Mouse (Mus musculus) E14TG2a.4 (cell line): ENCODE results near the gene Polr2h.
A peak's percentile ranks its signal among the peaks of the same experiment; 100 is the strongest.

Experiments used
- H3K27me3 ChIP-seq: 2 replicates; pipeline ENCODE4 v1.6.1; 2014; ENCODE audit warnings: low read length, control low read depth; ENCODE audit not compliant: insufficient read depth
- H3K36me3 ChIP-seq: 2 replicates; pipeline ENCODE4 v1.6.1; 2014; ENCODE audit warnings: low read length, control low read depth; ENCODE audit not compliant: insufficient read depth
- H3K4me1 ChIP-seq: replicated peaks from 2 replicates; pipeline ENCODE4 v1.6.1; 2014; ENCODE audit warnings: low read depth, low read length, control low read depth
- H3K4me3 ChIP-seq: replicated peaks from 2 replicates; pipeline ENCODE4 v1.5.1; 2014; ENCODE audit warnings: mild to moderate bottlenecking, low read length
- H3K9me3 ChIP-seq: 2 replicates; pipeline ENCODE4 v1.6.1; 2014; ENCODE audit warnings: low read length, control low read depth
- CTCF ChIP-seq: conservative IDR thresholded peaks from 2 replicates; pipeline ENCODE4 v1.5.1; 2014; ENCODE audit warnings: low read length
- NANOG ChIP-seq: IDR thresholded peaks from 2 replicates; pipeline ENCODE4 v1.6.1; 2014; ENCODE audit warnings: borderline replicate concordance, low read length, mixed read lengths
- POU5F1 ChIP-seq: IDR thresholded peaks from 2 replicates; pipeline ENCODE4 v1.6.1; 2014; ENCODE audit warnings: low read length, borderline replicate concordance

Gene Polr2h

DNA sequence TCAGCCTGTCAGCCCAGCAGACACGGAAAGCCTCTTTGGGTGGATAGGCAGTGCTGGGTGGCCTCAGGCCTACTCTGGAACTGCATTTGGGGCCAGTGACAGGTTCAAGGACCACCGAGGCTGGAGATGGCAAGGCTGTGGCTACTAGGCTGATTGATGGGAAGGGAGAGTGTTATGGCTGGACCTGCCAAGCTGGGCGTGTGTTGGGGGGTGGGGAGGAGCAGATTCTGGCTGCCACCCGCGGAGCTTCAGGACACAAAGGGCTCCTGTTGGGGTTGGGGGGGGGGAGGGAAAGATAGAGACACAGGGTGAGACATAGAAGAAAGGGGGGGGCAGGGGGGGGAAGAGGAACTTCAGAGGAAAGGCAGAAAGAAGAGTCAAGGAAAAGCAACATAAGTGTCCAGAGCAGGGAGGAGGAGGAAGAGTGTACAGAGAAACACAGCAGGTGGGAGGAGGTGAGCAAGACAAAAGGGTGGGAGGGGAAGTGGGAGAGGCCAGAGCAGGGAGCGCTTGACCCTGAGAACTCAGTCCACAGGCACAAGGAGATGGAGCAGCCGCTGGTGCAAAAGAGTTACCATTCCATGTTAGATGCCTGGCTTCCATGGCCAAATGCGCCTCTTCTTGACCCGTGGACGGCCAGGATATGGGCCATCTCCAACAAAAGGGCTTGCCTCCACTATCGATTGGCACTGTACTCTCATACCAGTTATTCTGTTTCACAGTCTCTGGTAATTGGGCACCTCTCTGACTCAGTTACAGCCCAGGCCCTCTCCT lies 3.0 kb upstream of the Polr2h start:
- Histone ChIP-seq H3K4me1 (peaks cover 62% of the 10 kb centered on the region), H3K4me3 (peak overlapping the region; percentile 88), H3K9me3 (peaks cover 29% of the 10 kb centered on the region), H3K27me3 (no peaks in the 10 kb centered on the region), H3K36me3 (peaks cover 46% of the 10 kb centered on the region)
- TF ChIP-seq POU5F1, result no peak

DNA sequence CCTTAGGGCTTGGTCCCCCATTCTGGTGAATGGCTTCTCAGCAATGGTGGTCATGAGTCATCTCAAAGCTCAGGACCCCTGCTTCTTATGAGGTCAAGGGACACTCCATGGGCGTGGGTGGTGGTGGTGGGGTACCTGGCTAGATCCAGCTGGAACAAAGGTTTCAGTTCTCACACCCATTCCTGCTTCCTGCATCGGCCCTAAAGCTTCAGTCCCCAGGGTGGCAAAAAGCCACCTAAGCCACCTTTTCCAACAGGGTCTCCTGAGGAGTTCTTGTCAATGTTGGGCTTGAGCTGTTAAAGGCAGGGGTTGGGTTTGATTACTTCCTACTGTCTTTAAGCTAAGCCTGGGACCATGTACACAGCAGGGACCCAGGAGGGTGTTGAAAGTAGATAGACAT lies 2.3 kb upstream of the Polr2h start:
- peaks cover 63% of the 10 kb centered on the region for H3K4me1 ChIP-seq
- peak overlapping the region; percentile 88 for H3K4me3 ChIP-seq
- H3K36me3 ChIP-seq, result peaks cover 46% of the 10 kb centered on the region
- TF ChIP-seq NANOG (no peak), CTCF (no peak)
- H3K27me3 ChIP-seq, result no peaks in the 10 kb centered on the region
- H3K9me3 ChIP-seq, result peaks cover 22% of the 10 kb centered on the region

DNA sequence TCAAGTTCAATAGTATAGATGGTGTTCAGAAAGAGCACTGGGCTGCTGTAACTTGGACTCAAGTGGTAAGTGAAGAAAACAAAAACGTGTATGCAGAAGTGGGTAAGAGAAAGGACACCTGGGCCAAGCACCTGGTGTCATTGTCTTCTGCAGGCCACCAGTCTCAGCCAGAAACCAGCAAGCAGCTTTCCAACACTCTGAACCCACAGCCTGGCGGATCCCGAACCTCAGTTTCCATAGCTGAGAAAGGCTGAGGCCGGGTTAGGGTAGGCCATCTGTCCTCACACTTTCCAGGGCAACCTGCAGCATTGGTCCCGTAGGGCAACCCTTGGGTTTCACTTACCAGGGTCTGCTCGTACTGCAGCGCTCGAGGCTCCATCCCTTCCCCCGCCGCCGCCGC lies 1.9 kb upstream of the Polr2h start:
- Histone ChIP-seq H3K36me3 (peaks cover 46% of the 10 kb centered on the region), H3K27me3 (no peaks in the 10 kb centered on the region), H3K9me3 (peaks cover 18% of the 10 kb centered on the region), H3K4me1 (peaks cover 67% of the 10 kb centered on the region), H3K4me3 (peak overlapping the region; percentile 88)
- TF ChIP-seq NANOG (no peak), CTCF (no peak), POU5F1 (no peak)

DNA sequence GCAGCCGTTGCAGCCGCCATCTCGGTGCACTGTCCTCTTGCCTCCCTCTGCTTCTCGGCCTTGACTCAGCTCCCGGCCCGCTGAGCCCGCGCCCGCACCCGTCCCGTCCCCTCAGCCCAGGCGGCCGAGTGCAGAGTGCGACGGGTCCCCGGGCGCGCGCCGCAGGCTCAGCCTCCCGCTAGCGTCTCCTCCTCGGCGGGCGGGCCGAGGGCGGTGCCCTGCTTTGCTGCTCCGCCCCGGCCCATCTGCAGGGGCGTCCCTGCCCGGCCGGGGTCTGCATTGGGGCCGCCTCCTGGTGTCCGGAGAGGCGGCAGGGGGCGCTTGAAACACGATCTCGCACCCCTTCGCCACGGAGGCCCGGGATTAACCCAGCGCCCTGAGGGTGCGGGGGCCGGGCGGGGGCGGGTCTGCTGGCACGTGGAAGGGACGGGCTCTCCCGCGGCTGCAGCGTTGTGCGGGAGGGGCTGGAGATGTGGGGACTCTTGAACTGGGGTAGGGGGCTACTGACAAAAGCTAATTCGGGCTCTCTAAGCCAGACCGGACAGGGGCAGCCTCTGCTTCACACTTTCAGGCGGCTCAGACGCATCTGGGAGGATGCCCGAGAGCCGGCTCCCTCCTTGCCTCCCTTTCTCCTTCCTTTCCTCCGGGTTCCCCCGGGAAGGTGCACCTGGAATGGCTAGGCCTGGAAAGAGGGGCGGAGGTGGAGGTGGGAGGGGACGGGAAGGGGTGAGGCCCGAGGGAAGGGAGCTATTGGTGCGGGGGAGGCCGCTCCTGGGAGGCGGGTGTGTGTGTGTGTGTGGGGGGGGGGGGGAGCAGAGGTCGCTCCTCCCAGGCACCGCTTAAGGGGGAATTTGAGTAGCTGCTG lies 1.3 kb upstream of the Polr2h start:
- Histone ChIP-seq H3K4me1 (peaks cover 74% of the 10 kb centered on the region), H3K36me3 (peaks cover 46% of the 10 kb centered on the region), H3K27me3 (no peaks in the 10 kb centered on the region), H3K9me3 (peaks cover 11% of the 10 kb centered on the region), H3K4me3 (peak overlapping the region; percentile 88)
- no peak for TF ChIP-seq NANOG
- no peak for TF ChIP-seq POU5F1
- TF ChIP-seq CTCF, result no peak; the same call in 1 of the 2 replicates

DNA sequence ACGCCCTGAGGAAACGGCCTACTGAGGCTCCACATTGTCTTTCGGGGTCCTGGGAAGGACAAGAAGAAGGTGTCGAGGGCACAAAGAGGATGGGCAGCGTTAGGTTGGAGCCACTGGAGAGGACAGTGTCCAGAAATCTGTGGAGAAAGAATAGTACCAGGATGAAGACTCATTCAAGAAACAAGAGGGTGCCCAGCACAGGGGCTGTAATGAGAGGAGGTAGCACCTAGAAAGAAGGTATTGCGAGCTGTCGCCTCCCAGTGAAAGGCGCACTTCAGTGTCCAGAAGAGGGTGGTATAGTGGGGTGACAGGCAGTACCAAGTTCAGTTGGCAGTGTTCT lies 654 bp upstream of the Polr2h start:
- TF ChIP-seq POU5F1 (no peak), CTCF (no peak), NANOG (no peak)
- Histone ChIP-seq H3K27me3 (no peaks in the 10 kb centered on the region), H3K36me3 (peaks cover 46% of the 10 kb centered on the region), H3K9me3 (peaks cover 5% of the 10 kb centered on the region), H3K4me1 (peaks cover 75% of the 10 kb centered on the region), H3K4me3 (peak overlapping the region; percentile 88)

DNA sequence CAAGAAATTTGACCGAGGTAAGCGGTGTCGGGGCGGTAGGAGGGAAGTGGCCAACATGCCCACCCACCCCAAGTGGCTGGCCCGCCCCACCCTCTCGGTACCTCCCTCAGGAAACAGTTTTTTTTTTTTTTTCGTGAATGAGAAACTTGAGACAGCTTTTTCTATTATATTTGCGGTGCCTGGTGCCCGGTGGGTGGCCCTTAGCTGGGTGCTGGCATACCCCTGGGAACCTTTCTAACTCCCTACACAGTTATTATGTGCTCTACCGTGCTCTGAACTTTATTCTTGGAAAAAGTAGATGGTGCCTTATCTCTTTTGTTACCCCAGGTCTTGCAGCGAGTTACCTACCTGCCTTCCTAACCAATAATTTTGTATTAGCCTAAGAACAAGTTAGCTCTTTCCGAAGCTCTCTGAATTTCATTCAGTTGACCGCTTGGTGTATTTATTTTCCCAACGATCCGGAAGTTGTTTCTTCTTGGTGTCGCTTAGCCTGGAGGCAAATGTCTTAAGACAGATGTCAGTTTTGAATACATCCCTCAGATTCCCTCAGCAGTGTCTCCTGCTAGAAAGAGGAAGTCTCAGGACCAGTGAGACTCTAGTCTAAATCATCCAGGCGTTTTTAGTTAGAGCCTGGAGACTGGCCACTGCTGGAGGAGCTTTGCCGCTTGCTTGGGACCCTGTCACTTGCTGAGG lies 659 bp downstream of the Polr2h start:
- H3K4me3 ChIP-seq, result peak overlapping the region; percentile 88
- H3K36me3 ChIP-seq, result peaks cover 42% of the 10 kb centered on the region
- TF ChIP-seq CTCF (no peak), POU5F1 (no peak), NANOG (no peak)
- peaks cover 75% of the 10 kb centered on the region for H3K4me1 ChIP-seq
- no peaks in the 10 kb centered on the region for H3K9me3 ChIP-seq
- no peaks in the 10 kb centered on the region for H3K27me3 ChIP-seq

DNA sequence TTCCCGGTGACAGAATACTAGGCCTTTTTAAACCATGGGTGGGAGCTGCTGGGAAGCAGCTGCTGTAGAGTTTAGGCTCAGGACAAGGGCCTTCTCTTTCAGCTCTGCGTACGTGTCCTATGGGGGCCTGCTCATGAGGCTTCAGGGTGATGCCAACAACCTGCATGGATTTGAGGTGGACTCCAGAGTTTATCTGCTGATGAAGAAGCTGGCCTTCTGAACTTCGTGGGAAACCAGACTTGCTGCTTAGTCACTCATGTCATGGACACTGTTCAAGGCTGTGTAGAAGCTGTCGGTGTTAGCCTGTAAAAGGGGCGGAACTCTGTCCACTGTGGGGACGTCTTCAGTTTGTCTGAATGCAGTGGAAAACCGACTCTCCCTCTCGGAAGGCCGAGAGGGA lies 4.3 kb downstream of the Polr2h start:
- Histone ChIP-seq H3K9me3 (no peaks in the 10 kb centered on the region), H3K4me1 (peaks cover 85% of the 10 kb centered on the region), H3K4me3 (no peak overlapping the region), H3K27me3 (no peaks in the 10 kb centered on the region), H3K36me3 (peaks cover 52% of the 10 kb centered on the region)
- TF ChIP-seq POU5F1, result no peak
- TF ChIP-seq CTCF, result no peak
- TF ChIP-seq NANOG, result no peak

DNA sequence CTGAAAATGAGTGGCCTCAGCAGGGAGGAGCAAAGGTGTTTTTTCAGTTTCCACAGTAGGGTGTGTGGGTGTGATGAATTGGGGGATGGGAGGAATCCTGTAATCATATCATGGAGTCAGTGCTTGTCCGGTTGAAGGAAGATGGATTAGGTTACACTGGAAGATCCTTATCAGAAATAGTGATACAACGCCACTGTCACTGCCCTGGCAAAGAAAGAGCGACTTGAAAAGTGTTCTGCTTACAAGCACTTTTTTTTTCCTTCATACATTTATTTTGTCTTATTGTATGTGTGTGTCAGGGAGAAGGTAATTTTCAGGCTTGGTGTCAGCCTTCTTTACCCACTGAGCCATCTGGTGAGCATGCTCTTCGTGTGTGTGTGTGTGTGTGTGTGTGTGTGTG lies 5.3 kb downstream of the Polr2h start:
- H3K27me3 ChIP-seq, result no peaks in the 10 kb centered on the region
- no peaks in the 10 kb centered on the region for H3K9me3 ChIP-seq
- H3K36me3 ChIP-seq, result peaks cover 56% of the 10 kb centered on the region
- TF ChIP-seq POU5F1 (no peak), CTCF (no peak), NANOG (no peak)
- peaks cover 81% of the 10 kb centered on the region for H3K4me1 ChIP-seq
- 0 out of 2 replicates have a peak overlapping the region, but pooled peaks have one; percentile 17 for H3K4me3 ChIP-seq
